In genomic region chr12:26546361-26546760, GRCm38 (mm10) we compare ENCODE assay signal across 23 mouse cellular contexts.
DNase-seq lines count a peak whose midpoint lies in the region; ATAC-seq lines count a peak whose summit lies in the region.
"Had no signal": no experiment of that assay in that cellular context is flagged by ENCODE, and none has a peak within 500 bp of the region (broad histone marks: within the 10 kb centered on the region; RNA-seq: fewer than 3 reads in every experiment).

No protein-coding gene starts in this region.

- no peak overlapping the region for H3K27ac ChIP-seq in heart, embryonic 16.5 days (ENCODE audit: low read length)
- H3K27ac ChIP-seq in heart, embryonic 10.5 days, result no peak overlapping the region
- no peak overlapping the region for H3K27ac ChIP-seq in midbrain, embryonic 11.5 days (ENCODE audit: low read depth, low read length)
- no peak overlapping the region for H3K27ac ChIP-seq in midbrain, embryonic 13.5 days
- H3K27ac ChIP-seq: embryonic facial prominence, embryonic 13.5 days; hindbrain, postnatal 0 days; limb, embryonic 10.5 days; liver, embryonic 15.5 days; macrophage had no signal

- H3K9me3 ChIP-seq in heart, embryonic 16.5 days (replicated peaks; ENCODE audit: control insufficient read depth, low read length), result peaks cover 10% of the 10 kb centered on the region
- H3K9me3 ChIP-seq in heart, embryonic 10.5 days, result peaks cover 10% of the 10 kb centered on the region; the same call in 1 of the 2 replicates
- no peaks in the 10 kb centered on the region for H3K9me3 ChIP-seq in midbrain, embryonic 11.5 days (ENCODE audit: control insufficient read depth, low read length)
- H3K9me3 ChIP-seq in midbrain, embryonic 13.5 days, result no peaks in the 10 kb centered on the region
- H3K9me3 ChIP-seq: limb, embryonic 10.5 days; liver, embryonic 15.5 days had no signal

- DNase-seq in frontal cortex, adult 2 months (ENCODE audit: extremely low spot score in 1 of 2, low spot score in 1 of 2), result no peak
- DNase-seq in heart, embryonic 10.5 days (ENCODE audit: low spot score), result no peak
- peak; percentile 23 for DNase-seq in midbrain, embryonic 11.5 days (ENCODE audit: low spot score, missing footprints)
- no peak for DNase-seq in retina, embryonic 14.5 days (ENCODE audit: low spot score)
- DNase-seq: adrenal gland, adult 2 months; cerebellum, adult 2 months; cerebellum, postnatal 36 days; embryo, embryonic 11 days; gastrocnemius, postnatal 10 days; kidney, adult 9 months; kidney, postnatal 14 days; liver; spleen, adult 18-20 months had no signal

- H3K4me3 ChIP-seq in heart, embryonic 16.5 days (ENCODE audit: low read length), result no peak overlapping the region
- no peak overlapping the region for H3K4me3 ChIP-seq in heart, embryonic 10.5 days
- no peak overlapping the region for H3K4me3 ChIP-seq in midbrain, embryonic 11.5 days (ENCODE audit: low read depth, low read length)
- H3K4me3 ChIP-seq in midbrain, embryonic 13.5 days (replicated peaks), result no peak overlapping the region
- H3K4me3 ChIP-seq: embryonic facial prominence, embryonic 13.5 days; erythroblast, embryonic 14.5 days; limb, embryonic 10.5 days; liver, embryonic 15.5 days had no signal

- H3K36me3 ChIP-seq in heart, embryonic 16.5 days (ENCODE audit: control insufficient read depth, insufficient read depth), result no peaks in the 10 kb centered on the region
- H3K36me3 ChIP-seq in heart, embryonic 10.5 days, result no peaks in the 10 kb centered on the region
- H3K36me3 ChIP-seq in midbrain, embryonic 11.5 days (ENCODE audit: control insufficient read depth, insufficient read depth, low read length), result no peaks in the 10 kb centered on the region
- no peaks in the 10 kb centered on the region for H3K36me3 ChIP-seq in midbrain, embryonic 13.5 days
- H3K36me3 ChIP-seq: embryonic facial prominence, embryonic 13.5 days; limb, embryonic 10.5 days; liver, embryonic 15.5 days had no signal

- peaks cover 15% of the 10 kb centered on the region for H3K4me1 ChIP-seq in heart, embryonic 16.5 days (ENCODE audit: control insufficient read depth, insufficient read depth, low read length)
- peaks cover 6% of the 10 kb centered on the region; the same call in 1 of the 2 replicates for H3K4me1 ChIP-seq in heart, embryonic 10.5 days
- peaks cover 8% of the 10 kb centered on the region; the same call in 1 of the 2 replicates for H3K4me1 ChIP-seq in midbrain, embryonic 11.5 days (ENCODE audit: control insufficient read depth, insufficient read depth, low read length)
- peaks cover 24% of the 10 kb centered on the region for H3K4me1 ChIP-seq in midbrain, embryonic 13.5 days (replicated peaks)
- H3K4me1 ChIP-seq: embryonic facial prominence, embryonic 13.5 days; liver, embryonic 15.5 days had no signal

- ATAC-seq in frontal cortex, adult (ENCODE audit: low TSS enrichment), result peak; percentile 59
- ATAC-seq in heart, embryonic 16.5 days (replicated peaks; ENCODE audit: extremely low read depth, insufficient read depth, low FRiP score), result peak; percentile 60
- no peak for ATAC-seq in midbrain, embryonic 11.5 days (ENCODE audit: low FRiP score)
- no peak for ATAC-seq in midbrain, embryonic 13.5 days
- ATAC-seq: hindbrain, postnatal 0 days; intestine, embryonic 16.5 days had no signal

- H3K4me2 ChIP-seq in heart, embryonic 16.5 days (ENCODE audit: low read depth, low read length), result peak overlapping the region; percentile 32; the same call in 1 of the 2 replicates
- H3K4me2 ChIP-seq in midbrain, embryonic 11.5 days, result no peak overlapping the region
- H3K4me2 ChIP-seq in midbrain, embryonic 13.5 days (replicated peaks), result no peak overlapping the region
- H3K4me2 ChIP-seq: embryonic facial prominence, embryonic 13.5 days; liver, embryonic 15.5 days had no signal

- no peak overlapping the region for H3K9ac ChIP-seq in heart, embryonic 16.5 days (ENCODE audit: low read length)
- no peak overlapping the region for H3K9ac ChIP-seq in midbrain, embryonic 11.5 days (ENCODE audit: low read length)
- no peak overlapping the region for H3K9ac ChIP-seq in midbrain, embryonic 13.5 days (replicated peaks)
- H3K9ac ChIP-seq: embryonic facial prominence, embryonic 13.5 days; liver, embryonic 15.5 days had no signal

- H3K27me3 ChIP-seq in heart, embryonic 16.5 days (ENCODE audit: control insufficient read depth, insufficient read depth, low read length), result peaks cover 5% of the 10 kb centered on the region
- no peaks in the 10 kb centered on the region for H3K27me3 ChIP-seq in heart, embryonic 10.5 days (ENCODE audit: insufficient read depth, poor library complexity, severe bottlenecking)
- no peaks in the 10 kb centered on the region for H3K27me3 ChIP-seq in midbrain, embryonic 11.5 days (ENCODE audit: control insufficient read depth, insufficient read depth, low read length)
- H3K27me3 ChIP-seq in midbrain, embryonic 13.5 days, result no peaks in the 10 kb centered on the region
- H3K27me3 ChIP-seq: embryonic facial prominence, embryonic 13.5 days; liver, embryonic 15.5 days had no signal

- WGBS in heart, embryonic 16.5 days, result 22% methylated on average over 6 of the region's 6 CpGs
- 54% methylated on average over 6 of the region's 6 CpGs for WGBS in heart, embryonic 10.5 days
- 87% methylated on average over 6 of the region's 6 CpGs for WGBS in midbrain, embryonic 11.5 days
- WGBS in midbrain, embryonic 13.5 days, result 90% methylated on average over 6 of the region's 6 CpGs

Comparison
In these comparisons a context has a peak if more than half of its experiments do, and no peak if none do; other contexts are left out.
1. ATAC-seq: peak in frontal cortex, adult (single experiment) and heart, embryonic 16.5 days (single experiment); none in midbrain, embryonic 11.5 days (single experiment) and midbrain, embryonic 13.5 days (single experiment).